Mouse (Mus musculus) layer of hippocampus, postnatal 36 days (tissue): ENCODE measurements at regions not wholly inside any gene's neighbourhood (a gene's known extent, or its start where the extent isn't known, plus 50 kb on each side); places are given as distances from the start of the nearest gene placed in this dataset.
A peak's percentile ranks its signal among the peaks of the same experiment; 100 is the strongest.

ENCODE experiments used
- DNase-seq, 2 experiments: peaks; one replicate each; pipeline ENCODE4 v3.0.0; 2022

DNA sequence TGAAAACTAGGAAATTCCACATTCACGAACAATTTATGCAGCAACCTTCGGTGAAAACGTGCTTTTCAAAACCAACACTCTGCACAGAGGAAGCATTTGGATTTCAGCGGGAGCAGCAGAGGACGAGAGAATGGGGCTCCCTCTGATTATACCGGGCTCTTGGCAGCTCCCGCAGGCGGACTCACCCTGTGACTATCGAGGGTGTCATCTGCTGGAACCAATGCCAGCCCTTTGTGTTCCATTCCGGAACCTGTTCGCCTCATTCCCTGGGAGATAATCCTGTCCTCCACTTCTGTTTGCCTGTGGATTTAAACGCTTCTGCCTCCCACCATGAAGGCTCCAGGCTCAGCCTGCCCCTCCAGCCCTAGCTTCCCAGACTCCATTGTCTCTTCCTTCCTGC is 77.1 kb downstream of the Utp18 start:
- no peak for DNase-seq

DNA sequence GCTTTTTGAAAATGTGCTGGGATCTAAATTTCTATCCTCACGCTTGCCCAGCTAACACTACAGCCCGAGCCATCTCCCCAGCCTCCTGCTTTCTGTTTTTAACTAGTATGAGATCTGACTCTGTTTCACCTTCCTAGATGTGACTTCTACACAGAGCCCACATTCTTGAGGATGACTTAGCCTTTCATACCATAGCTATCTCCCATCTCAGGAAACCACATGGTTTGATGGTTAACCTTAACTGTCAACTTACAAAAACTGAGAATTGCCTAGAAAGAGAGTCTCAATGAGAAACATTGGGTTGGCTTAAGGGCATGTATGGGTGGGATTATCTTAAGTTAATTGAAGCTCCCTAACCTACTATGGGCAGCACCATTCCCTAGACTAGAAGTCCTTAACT is 78.4 kb downstream of the Utp18 start:
- DNase-seq = no peak

DNA sequence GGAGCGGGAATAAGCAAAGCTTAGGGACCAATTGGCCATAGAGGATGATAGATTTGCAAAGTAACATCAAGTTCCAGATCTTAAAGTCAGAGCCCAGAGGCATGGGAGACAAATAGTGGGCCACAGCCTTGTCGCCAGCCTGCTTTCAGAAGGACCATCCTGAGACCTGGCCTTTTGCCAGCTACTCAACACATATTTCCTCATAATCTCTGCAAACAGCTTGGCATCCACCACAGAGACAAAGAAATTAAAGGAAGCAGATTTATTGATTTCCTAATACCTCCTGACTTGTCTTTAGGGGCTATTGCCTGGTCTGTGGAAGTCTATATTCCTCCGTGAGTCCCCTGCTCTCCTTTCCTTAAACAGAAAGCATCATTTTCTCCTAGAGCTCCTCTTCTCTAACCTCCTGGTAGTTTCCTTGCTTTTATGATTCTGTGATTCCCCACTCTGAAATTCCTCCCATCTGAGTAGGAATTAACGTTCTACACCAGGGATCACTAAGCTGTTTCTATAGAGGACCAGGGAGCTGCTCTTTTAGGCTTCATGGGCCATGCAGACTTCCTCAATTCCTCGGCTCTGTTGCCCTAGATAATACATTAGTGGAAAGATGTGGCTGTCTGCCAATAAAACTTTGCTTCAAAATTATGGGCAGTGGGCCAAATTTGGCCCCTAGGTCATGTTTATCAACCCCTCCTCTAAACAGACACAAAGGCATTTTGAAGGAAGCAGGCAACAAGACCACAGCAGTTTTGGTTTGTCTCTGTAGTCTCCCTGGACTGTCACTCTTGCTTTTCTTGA is 114.2 kb downstream of the Utp18 start:
- no peak for DNase-seq

DNA sequence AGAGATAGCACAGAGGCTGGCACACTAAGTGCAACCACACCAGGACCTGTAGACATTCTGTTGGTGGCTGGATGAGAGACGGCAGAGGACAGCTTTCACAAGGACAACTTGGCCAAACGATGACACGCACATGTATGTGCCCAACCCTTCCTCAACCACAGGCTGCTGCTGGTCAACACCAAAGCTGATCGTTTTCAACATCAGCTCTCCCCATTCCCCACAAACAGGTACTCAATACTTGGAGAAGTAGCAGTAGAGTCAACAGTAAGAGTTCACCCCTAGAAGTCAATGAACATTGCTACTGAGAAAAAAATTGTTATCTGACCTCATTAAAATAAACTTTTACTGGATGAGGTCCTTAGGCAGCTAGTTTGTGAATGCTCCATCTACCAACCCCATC is 119.6 kb downstream of the Utp18 start:
- DNase-seq = no peak

DNA sequence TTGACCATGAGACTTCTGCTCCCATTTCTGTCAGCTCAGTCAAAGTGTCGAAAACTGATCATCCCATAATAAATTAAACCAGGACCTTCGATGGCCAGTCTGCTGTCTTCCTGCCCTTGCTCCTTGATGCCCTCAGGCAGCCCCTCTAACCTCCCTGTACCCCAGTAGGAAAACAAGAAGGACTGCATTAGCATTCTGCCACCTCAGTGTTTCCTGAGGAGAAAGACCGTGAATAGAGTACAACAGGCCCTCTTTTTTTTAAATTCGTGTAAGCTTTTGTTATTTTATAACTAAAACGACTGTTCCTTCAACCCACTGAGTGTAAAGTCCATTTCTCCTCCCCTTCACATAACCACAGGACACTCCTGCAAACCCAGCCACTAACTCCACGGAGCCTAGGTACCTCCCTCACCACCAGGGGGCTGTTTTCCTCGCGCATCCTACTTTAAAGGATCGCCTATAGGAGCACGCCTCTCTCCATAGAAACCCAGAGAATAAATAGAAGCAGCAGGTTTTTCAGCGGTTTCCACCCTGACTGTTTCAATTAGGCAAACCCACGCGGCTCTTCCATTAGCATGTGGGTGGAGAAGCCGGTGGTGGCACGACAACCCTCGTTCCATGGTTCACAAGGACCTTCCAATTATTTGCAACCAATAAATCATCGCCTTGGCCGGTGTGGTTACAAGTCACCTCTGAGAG is 122.6 kb downstream of the Utp18 start:
- DNase-seq = peak; percentile 50 to 51

DNA sequence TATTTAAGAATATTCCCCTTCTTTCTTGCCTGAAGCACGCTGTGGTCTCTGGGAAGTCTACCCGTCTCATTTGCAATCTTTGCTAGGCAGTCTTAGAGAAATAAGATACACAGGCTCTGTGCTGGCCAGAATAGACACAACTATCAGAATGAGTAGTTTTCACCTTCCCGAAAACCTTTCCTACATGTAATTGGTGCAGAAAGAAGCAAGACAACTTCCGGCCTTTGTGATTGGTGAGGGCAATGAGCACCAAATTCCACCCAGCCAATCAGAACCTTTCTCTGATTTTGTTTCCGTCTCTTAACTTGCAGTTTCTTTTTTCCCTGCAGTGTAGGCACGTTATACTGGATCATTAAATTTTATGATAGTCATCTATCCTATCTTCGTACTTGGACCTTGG is 127.7 kb downstream of the Utp18 start:
- DNase-seq = no peak

DNA sequence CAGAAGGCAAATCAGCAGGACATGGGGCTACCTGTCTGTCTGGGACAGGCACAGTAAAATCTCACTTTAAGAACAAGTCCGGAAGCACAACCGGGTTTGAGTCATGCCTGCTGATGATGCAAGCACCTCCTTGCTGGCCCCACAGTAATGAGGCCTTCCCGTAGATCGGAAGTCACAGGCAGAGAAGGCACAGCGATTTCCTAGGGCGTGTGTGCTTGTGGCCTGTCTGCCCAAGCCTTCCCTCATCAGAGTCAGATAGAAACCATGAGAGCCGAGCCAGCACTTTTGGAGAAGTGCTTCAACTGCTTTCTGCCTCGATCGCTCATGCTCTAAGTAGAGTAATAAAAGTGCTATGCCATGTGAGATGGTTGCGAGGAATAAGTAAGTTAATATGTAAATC is 148.9 kb downstream of the Utp18 start:
- DNase-seq = no peak

DNA sequence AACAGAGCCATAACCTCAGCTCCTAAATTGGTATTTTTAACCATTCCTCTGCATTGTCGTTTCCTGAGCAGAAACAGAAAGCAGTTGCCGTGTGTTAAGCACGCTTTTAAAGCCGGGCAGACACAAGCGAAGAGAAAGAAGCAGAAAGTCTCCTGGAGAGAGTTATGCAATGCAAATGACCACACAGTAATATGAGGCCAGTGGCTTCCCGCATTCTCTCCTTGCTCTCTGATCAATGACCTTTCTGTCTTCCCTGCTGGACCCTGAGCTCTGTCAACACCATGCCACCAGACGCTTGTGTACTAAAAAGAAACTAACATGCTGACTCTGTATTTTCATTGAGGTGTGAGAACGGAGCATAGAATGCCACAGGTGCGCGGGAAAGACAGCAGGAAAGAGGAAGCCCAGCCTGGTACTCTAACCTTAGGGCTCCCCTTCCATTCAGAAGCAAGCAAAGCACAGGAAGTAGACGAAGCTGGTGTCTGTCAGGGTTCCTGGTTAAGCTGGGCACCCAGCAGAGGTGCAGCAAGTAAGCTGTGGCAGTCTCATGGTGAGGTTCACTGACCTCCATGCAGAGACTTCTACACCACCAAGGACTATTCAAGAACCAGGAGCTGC is 151.9 kb downstream of the Utp18 start:
- no peak for DNase-seq

DNA sequence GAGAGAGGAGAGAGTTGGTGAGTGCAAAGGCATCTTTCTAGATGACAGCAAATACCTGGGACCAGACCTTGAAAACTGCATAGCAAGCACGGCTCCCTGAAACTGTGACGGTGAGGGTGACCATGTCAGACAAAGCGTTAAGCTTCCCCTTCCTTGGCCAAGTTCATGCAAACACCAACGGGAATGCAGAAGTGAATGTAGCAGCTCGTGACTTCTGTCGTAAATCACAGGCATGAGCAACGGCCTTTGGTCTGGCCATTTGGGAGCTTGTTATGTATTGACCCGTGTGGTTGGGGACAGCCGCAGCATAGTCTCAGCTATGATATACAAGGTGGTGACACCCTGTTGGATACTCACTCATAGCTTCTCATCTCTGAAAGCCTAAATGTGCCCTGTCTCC is 156.4 kb downstream of the Utp18 start:
- no peak for DNase-seq

DNA sequence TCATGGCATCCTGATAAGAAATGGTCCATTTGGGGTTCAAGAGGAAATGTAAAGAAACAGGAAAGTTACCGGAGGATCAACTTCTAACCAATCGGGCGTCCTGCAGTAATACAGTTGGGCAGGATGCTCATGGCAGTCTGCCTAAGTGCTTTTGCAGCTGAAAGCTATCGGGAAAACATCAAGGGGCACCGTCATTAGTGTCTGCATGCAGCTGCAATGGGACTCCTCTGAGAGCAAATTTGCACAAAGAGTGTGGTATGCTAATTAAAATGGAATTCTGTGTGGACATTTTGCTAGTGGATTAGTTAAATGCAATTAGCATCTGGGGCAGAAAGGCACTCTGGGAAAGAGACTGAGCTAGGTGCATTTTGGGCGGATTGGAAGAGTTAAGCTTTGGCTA is 160.3 kb downstream of the Utp18 start:
- DNase-seq = no peak

DNA sequence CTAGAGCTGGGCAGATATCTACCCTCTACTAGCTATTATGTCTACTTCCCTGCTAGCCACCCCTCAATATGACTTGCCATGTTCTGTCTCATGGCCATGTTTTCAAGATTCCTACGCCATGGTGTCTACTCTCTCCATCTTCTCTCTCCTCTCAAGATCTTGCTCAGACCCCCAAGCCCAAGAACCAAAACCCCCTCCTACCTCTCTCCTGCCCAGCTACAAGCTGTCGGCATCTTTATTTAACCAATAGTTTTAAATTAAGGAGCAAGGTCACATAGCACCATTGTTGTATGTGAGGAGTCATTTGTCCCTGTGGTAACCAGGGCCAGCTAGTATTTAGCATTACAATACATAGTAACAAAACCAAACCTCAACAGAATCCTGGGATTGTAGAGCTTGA is 166.4 kb downstream of the Utp18 start:
- DNase-seq = no peak

DNA sequence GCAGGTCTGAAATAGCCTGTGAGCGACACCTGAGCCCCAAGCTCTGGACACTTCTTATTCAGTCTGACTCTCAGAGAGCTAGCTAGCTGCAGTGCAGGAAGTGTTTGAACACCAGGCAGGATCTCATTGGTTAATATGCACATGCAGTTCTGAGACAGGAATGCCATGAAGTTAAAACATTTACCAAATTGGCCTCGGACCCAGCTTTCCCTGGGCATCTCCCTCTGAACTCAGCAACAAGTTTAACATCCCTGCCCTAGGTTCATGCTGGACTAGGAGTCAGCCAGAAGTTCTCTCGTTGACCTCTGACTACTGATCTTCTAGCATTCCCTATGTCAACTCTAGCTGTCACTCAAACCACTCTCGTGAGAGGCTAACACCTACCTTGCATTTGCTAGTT is 175.9 kb downstream of the Utp18 start:
- no peak for DNase-seq

DNA sequence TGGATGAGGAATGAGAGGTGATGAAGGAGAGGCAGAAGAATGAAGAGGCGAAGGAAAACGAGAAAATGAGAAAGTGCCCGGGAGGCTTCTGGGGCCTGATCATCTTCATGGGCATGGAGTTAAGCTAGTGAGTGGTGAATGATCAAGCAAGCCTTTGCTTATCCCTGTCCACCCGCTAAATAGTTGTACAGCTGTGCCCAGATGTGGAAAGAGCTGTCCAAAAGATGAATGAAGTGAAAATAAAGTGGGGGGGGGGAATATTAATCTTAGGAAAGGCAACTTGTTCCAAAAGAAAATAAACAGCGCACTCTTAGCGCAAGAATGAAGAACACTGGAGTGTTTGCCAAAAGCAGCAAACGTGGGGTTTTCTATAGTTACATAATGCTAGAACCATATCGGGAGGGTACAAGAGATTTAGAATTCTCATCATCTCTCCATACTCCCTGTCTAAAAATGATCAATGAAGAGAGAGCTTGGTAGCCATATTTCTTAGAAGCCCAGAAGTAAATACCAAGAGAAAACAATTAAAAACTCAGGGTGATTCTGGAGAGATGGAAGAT is 188.5 kb downstream of the Utp18 start:
- DNase-seq = no peak

DNA sequence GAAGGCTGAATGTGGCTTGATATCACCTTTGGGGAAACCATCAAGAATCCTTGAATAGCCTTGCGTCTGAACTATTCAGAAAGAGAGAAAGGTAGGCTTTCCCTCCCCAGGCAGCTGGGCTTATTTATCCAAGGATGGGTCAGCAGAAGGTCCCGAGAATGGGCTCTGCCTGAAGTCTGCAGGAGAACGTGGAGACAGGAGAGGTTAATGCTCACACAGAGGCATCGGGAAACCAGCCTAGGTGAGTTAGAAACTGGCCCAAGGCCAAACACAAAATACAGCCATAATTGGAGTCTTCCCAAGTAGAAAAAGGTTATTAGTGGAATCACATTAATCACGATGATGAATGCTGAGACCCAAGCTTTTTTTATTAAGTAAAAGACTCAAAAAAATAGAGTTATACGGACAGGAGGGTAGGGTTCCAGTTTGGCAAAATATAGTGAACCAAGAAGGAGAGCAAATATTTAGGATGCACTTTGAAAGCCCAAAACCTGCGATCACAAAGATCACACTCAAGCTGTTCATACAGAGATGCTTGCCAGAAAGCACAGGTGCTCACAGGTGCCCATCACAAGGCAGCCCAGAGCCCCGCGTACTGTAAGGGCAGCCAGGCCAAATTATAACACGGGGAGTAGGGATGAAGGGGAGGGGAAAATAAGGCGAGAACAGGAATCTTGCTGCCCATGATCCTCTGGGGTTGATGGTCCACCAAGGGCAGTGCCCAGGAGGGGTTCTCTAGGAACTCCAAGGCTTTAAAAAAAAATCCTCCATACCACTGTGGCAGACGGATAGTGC is 189.3 kb downstream of the Utp18 start:
- no peak for DNase-seq

DNA sequence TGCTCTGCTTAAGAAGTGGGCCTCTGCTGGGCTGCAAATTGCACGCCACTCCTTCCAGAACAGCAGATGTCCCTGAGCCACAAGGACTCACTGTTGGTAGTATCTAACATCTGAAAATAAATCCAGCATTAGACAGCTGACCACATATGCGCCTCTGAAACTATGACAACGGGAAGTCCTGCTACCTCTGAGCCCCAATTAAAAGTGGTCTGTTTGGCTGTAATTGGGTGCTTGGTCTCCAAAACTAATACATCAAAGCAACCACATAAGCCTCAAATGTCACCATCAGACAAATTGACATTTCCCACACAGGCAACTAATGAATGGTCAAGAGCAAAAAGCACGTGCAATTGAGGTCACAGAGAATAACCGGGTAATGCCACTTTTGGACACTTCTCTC is 201.9 kb downstream of the Utp18 start:
- no peak for DNase-seq

DNA sequence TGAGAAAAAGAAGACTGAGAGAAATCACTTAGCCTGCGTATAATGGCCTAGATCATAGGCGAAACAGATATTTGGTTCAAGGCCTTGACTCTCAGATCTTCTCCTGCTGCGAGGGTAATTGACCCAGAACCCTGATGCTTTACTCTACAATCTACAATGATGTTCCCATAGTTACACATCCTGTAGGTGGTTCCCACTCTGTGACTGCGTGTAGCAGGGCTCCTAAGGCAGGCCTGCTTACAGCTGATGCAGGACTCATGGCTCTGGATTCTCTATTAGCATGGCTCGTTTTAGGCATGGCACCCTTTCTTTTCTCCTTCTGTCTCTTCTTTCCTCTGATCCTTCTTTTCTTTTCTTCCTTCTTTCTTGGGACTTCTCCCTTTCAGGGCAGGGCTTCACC is 209.3 kb downstream of the Utp18 start:
- DNase-seq = no peak

DNA sequence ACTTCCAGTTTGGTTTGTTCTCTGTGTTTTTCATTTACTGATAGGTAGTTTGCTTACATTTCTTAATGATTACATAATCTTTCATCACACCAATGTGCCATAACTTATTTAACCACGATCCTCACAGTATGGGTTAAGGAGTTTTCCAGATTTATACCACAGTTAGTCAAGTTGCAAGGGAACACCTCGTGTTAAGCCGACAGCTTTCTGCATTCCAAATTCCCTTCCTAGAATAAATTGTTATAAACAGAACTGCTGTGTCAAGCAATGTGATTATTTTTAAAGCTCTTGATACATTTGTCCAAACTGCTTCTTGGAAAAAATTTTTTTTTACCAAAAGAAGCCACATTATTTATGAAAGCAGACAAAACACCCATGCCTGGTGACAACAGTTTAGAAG is 213.5 kb downstream of the Utp18 start:
- no peak for DNase-seq

DNA sequence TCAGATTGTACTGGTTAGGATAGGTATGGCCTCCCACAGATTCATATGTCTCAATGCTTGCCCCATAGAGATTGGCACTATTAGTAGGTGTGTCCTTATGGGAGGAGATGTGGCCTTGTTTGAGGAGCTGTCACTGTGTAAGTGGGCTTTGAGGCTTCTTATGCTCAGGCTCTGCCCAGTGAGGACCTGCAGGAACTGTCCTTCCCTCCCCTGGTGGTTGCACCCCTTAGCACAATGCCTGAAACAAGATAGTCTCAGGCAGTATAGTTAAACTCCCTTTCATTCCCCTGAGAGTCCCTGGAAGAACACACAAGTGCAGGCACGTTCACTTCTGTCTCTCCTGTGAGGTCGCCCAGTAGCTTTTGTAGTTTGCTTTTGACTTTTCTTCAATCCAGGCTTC is 223.9 kb downstream of the Utp18 start:
- no peak for DNase-seq

DNA sequence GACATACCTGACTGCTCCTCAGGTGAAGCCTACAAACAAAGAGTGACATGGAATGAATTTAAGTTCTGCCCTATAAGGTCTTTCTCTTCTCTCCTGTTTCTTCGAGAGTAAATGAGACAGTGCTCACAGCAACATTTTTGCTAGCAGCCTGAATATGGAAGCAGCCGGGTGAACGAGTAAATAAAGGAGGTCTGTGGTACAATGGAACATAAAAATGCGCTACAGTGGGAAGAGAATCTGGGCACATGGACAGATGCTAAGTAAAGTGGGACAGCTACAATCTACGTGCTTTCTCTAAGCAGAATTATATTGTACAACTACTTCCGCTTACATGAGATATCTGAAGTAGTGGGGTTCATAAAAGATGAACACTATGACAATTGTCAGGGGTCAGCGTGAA is 225.2 kb downstream of the Utp18 start:
- no peak for DNase-seq

DNA sequence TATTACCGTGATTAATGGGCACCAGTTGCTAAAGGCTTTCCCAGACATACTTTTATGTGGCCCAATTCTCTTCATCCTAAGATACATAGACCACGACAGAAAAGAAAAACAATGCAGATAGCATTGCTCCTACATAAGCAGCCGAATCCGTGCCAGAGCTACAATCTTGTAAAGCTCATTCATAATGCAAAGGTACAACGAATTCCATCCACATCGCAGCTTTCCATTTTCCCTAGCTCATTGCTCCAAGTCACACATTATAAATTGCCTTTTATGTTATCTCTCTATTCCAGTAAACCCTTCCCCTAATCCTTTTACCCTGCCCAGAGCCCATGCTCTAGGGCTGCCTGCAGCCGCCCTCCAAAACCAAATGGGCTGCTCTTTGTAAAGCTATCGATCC is 226.8 kb downstream of the Utp18 start:
- no peak for DNase-seq

DNA sequence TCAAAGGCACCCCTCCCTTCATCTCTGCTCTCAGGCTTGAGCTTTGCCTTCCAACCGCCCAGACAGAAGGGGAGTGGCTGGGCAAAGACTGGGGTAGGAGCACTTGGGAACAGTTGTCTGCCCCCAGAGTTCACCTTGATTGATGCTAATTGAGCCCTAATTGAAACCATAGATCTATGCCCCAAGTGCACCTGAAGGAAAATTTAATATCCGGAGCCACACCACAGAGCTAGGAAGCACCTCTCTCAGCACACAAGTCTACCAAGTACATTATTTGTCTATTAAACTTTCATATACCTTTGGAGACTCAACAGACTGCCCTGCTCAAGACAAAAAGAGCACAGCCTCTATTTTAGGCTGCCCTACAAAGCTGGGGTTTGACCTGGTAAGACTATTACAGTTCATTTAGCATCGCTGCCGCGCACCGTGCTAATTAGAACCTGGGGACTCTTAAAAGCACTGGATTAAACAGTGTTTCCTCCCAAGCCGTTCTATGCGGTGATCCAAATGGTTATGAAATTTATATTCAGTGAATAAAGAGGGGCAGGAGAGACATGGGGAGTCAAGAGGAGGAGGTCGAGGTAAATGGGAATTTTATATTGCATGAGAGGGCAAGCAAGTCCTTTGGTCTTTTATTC is 229.8 kb downstream of the Utp18 start:
- DNase-seq = no peak

DNA sequence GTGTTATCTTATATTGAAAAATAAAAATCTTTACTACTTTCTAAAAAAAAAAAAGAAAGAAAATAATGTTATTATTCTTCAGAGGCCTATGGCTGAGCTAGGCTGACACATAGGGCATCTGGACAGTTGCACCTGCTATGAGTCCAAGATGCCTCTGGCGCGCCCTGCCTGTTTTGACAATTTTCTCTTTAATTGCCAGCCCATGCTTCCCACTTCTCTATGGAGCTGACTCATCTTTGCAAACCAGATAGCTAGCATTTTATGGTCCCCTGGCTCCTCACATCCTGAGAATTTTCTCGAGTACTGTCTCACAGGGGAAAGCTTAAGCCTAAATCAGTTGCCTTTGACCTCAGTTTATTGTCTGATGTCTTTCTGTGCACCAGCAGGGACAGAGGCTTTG is 232.2 kb downstream of the Utp18 start:
- DNase-seq = no peak
